Mouse (Mus musculus): ENCODE results near the gene Rab5a. TPM values are rescaled to one million over a fixed set of nuclear protein-coding genes. Genes with fewer than 3 reads are reported as not detected.

The Rab5a gene
- 64.4 and 80.8 TPM in 2 replicates for total RNA-seq (2014; rRNA removed)
- 116 and 124 TPM in 2 replicates for polyA plus RNA-seq (2015; fragmentation: Nextera tagmentation; extraction: Ambion mirVana)

GRCm38 (mm10) chr17:53478858-53479603 lies at the start of gene Rab5a:
Gene Rab5a (plus strand): TSS chr17:53479234.
- DNase-seq (ENCODE audit: low spot score) = peak; percentile 100
- TF ChIP-seq CTCF (IDR thresholded peaks at IDR 0.05; ENCODE audit: low read depth) = peak; percentile 59
- peak; percentile 98 for ATAC-seq
- Histone ChIP-seq H3K4me3 (ENCODE audit: low read length) (peak within 1 kb of the TSS; percentile 95), H3K4me1 (ENCODE audit: insufficient read depth, low read length) (peaks cover 17% of the 10 kb centered on the region), H3K9me3 (ENCODE audit: low read length) (no peaks in the 10 kb centered on the region), H3K27ac (peak within 1 kb of the TSS; percentile 99), H3K36me3 (ENCODE audit: insufficient read depth, low read length) (no peaks in the 10 kb centered on the region), H3K27me3 (ENCODE audit: insufficient read depth, low read length) (no peaks in the 10 kb centered on the region), H3K4me2 (ENCODE audit: low read depth, low read length) (peak within 1 kb of the TSS; percentile 82), H3K9ac (replicated peaks; ENCODE audit: low read length) (peak within 1 kb of the TSS; percentile 98)
- WGBS = under 1% methylated on average over 68 of the region's 82 CpGs

DNA sequence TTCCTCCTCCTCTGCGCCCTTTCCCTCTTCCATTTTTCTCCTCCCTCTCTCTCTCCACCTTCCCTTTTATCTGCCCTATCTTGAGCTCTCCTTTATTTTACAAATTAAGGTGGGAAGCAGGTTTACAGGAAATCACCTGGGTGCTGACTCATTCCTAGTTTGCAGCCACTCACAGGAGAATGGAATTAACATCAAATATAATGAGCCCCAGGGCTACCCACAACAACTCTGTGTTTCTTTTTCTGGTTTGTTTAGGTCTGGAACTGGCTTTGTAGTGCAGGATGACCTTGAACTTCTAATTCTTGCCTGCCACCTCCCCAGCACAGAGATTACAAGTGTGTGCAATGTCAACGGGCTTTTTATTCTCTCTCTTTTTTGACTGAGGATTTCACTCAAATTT lies 22.9 kb upstream of the Rab5a start:
- H3K4me2 ChIP-seq (ENCODE audit: low read depth, low read length) = no peak overlapping the region
- ATAC-seq (no peak), DNase-seq (ENCODE audit: low spot score) (no peak)
- H3K9ac ChIP-seq (replicated peaks; ENCODE audit: low read length) = no peak overlapping the region
- TF ChIP-seq CTCF (IDR thresholded peaks at IDR 0.05; ENCODE audit: low read depth) = no peak
- no peak overlapping the region for H3K27ac ChIP-seq
- no peaks in the 10 kb centered on the region for H3K9me3 ChIP-seq (ENCODE audit: low read length)
- no peaks in the 10 kb centered on the region for H3K4me1 ChIP-seq (ENCODE audit: insufficient read depth, low read length)
- H3K27me3 ChIP-seq (ENCODE audit: insufficient read depth, low read length) = no peaks in the 10 kb centered on the region
- no peak overlapping the region for H3K4me3 ChIP-seq (ENCODE audit: low read length)
- WGBS = 86% methylated on average over 2 of the region's 2 CpGs
- H3K36me3 ChIP-seq (ENCODE audit: insufficient read depth, low read length) = no peaks in the 10 kb centered on the region

DNA sequence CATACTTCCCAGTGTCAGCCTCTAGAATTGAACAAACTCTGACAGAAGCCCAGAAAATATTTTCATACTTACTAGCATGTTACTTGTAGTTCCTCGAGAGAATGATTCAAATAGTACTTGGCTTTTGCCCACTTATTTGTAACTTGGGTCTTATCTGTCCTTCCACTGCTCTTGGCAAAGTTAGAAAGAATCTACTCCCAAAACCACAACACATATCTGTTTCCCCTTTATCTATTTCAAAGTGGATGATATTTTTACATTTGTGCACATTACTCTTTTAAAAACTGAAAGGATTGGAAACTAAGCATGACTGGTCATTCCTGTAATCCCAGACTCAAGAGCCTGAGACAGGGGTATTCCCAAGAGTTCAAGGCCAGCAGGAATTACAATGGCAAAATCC lies 22.3 kb upstream of the Rab5a start:
- DNase-seq (ENCODE audit: low spot score) (no peak), ATAC-seq (no peak)
- H3K4me2 ChIP-seq (ENCODE audit: low read depth, low read length) = no peak overlapping the region
- no peaks in the 10 kb centered on the region for H3K27me3 ChIP-seq (ENCODE audit: insufficient read depth, low read length)
- 78% methylated on average over 1 of the region's 1 CpGs for WGBS
- no peak overlapping the region for H3K9ac ChIP-seq (replicated peaks; ENCODE audit: low read length)
- no peak overlapping the region for H3K4me3 ChIP-seq (ENCODE audit: low read length)
- H3K9me3 ChIP-seq (ENCODE audit: low read length) = no peaks in the 10 kb centered on the region
- no peaks in the 10 kb centered on the region; the same call in 1 of the 2 replicates for H3K4me1 ChIP-seq (ENCODE audit: insufficient read depth, low read length)
- TF ChIP-seq CTCF (IDR thresholded peaks at IDR 0.05; ENCODE audit: low read depth) = no peak
- H3K27ac ChIP-seq = no peak overlapping the region
- no peaks in the 10 kb centered on the region for H3K36me3 ChIP-seq (ENCODE audit: insufficient read depth, low read length)

DNA sequence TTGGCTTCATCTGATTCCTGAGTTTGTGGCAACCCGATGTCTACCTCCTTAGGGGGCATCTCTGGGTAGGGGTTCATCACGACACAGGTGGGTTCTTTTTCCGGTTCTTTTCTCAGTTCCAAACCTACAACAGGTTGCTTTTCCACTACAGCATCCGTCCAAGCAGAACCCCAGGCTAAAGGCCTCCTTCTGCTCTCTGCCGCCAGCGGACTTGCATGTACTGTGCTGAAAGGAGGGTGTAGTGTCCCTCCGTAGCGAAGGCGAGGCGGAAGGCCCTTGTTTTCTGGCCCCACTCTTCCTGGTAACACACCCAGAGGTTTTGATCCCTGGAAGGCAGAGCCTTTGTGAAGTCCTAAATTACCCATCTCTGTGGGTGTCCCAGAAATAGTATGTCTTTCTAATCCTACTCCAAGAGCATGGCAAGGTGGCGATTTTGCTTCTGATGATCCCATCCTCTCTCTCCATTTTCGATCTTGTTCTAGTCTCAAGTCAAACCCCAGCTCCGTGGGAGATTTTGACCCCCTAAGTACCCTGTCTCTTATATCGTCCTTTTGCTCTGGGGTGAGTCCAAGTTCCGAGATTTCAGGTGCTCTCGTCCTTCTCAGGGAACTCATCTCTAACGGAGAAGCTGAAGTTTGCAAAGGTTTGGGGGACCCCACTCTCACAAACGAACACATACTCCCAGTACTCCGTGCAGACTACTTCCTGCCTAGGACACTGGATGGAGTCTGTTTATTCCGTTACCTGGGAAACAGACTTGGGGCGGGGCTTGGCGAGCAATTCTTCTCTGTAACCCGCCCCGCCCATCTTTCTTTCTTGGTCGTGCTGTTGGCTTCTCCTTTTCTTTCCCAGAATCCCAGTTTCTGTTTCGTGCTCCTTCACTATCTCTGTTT lies 16.2 kb upstream of the Rab5a start, which contains the start of gene Efhb:
Efhb (minus strand) TSS at position 719 of the 893 bp plus-strand sequence.
- Histone ChIP-seq H3K27me3 (ENCODE audit: insufficient read depth, low read length) (no peaks in the 10 kb centered on the region), H3K4me3 (ENCODE audit: low read length) (peak within 1 kb of the TSS; percentile 44), H3K4me1 (ENCODE audit: insufficient read depth, low read length) (no peaks in the 10 kb centered on the region; the same call in 1 of the 2 replicates), H3K4me2 (ENCODE audit: low read depth, low read length) (peak within 1 kb of the TSS; percentile 79), H3K27ac (no peak within 1 kb of the TSS), H3K9ac (replicated peaks; ENCODE audit: low read length) (peak within 1 kb of the TSS; percentile 45), H3K9me3 (ENCODE audit: low read length) (no peaks in the 10 kb centered on the region), H3K36me3 (ENCODE audit: insufficient read depth, low read length) (no peaks in the 10 kb centered on the region)
- DNase-seq (ENCODE audit: low spot score) (peak; percentile 91), ATAC-seq (peak; percentile 96)
- TF ChIP-seq CTCF (IDR thresholded peaks at IDR 0.05; ENCODE audit: low read depth) = no peak
- WGBS = 16% methylated on average over 26 of the region's 26 CpGs

DNA sequence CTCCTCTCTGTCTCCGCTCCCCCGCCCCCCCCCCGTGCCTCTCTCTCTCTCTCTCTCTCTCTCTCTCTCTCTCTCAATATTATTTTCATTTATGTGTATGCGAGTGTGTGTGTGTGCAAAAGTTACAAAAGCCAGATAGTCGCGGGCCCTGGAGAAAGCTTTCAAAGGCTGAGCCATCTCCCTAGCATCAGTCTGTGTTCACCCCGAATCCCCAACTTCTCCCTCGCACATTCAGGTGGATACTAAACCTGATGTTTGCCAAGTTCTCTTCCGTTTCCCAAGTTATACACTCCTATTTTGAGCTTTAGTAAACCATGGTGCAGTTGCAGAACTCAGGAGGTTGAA lies 15.6 kb upstream of the Rab5a start:
- 18% methylated on average over 7 of the region's 9 CpGs for WGBS
- H3K27me3 ChIP-seq (ENCODE audit: insufficient read depth, low read length) = no peaks in the 10 kb centered on the region
- DNase-seq (ENCODE audit: low spot score) (no peak), ATAC-seq (no peak)
- H3K4me3 ChIP-seq (ENCODE audit: low read length) = peak overlapping the region; percentile 44
- H3K9me3 ChIP-seq (ENCODE audit: low read length) = no peaks in the 10 kb centered on the region
- H3K4me1 ChIP-seq (ENCODE audit: insufficient read depth, low read length) = no peaks in the 10 kb centered on the region; the same call in 1 of the 2 replicates
- H3K27ac ChIP-seq = no peak overlapping the region
- peak overlapping the region; percentile 45; the same call in 1 of the 2 replicates for H3K9ac ChIP-seq (replicated peaks; ENCODE audit: low read length)
- no peak for TF ChIP-seq CTCF (IDR thresholded peaks at IDR 0.05; ENCODE audit: low read depth)
- peak overlapping the region; percentile 79 for H3K4me2 ChIP-seq (ENCODE audit: low read depth, low read length)
- H3K36me3 ChIP-seq (ENCODE audit: insufficient read depth, low read length) = no peaks in the 10 kb centered on the region

DNA sequence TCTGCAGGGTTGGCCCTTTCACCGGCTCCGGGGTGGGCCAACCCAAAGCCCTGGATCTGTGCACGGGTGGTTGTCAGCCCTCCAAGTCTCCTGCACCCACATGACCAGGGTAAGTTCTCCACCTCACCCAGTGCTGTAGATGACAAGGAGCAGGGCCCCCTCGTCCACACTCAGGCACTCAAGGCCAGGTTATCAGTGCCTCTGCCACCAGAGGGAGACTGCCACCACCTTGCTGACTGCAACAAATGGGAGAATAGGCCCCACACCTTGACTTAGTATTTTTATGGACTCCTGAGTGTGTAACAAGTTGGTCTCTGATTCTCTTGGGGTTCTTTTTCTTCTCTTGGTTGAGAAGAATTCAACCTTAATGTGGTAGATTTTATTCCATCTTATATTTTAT lies 13.5 kb upstream of the Rab5a start:
- WGBS = 63% methylated on average over 4 of the region's 4 CpGs

More for the DNA sequence above, 13.5 kb upstream of the Rab5a start:
- Histone ChIP-seq H3K4me3 (ENCODE audit: low read length) (no peak overlapping the region), H3K9me3 (ENCODE audit: low read length) (no peaks in the 10 kb centered on the region), H3K27me3 (ENCODE audit: insufficient read depth, low read length) (no peaks in the 10 kb centered on the region), H3K36me3 (ENCODE audit: insufficient read depth, low read length) (no peaks in the 10 kb centered on the region), H3K27ac (no peak overlapping the region), H3K4me2 (ENCODE audit: low read depth, low read length) (no peak overlapping the region), H3K4me1 (ENCODE audit: insufficient read depth, low read length) (no peaks in the 10 kb centered on the region; the same call in 1 of the 2 replicates), H3K9ac (replicated peaks; ENCODE audit: low read length) (no peak overlapping the region)
- ATAC-seq (no peak), DNase-seq (ENCODE audit: low spot score) (no peak)
- TF ChIP-seq CTCF (IDR thresholded peaks at IDR 0.05; ENCODE audit: low read depth) = peak; percentile 47

Data from hindbrain, postnatal 0 days (tissue).